Mouse (Mus musculus) heart, postnatal 0 days (tissue): ENCODE results near the gene BC049730. TPM values are rescaled to one million over a fixed set of nuclear protein-coding genes. Genes with fewer than 3 reads are reported as not detected.
"Not testable (repeated sequence)": the region's sequence is repeated elsewhere in the genome, so short reads cannot be mapped to it uniquely, and the experiment has no call there.

Source experiments
- ATAC-seq: fragments of 200-750 bp; cut with Nextera tagmentation; 2 replicates; pipeline ENCODE4 v1.8.0; 2017; ENCODE audit warnings: low read depth, moderate number of reproducible peaks, moderate library complexity; ENCODE audit not compliant: insufficient read depth
- DNase-seq: peaks from one replicate; pipeline ENCODE4 v3.0.0-alpha.2; 2016; ENCODE audit warnings: low spot score
- H3K27ac ChIP-seq: fragments of 300-500 bp; sonication (generic); 2 replicates; pipeline ENCODE4 v1.5.1; 2014; ENCODE audit warnings: low read depth, mild to moderate bottlenecking
- H3K27me3 ChIP-seq: fragments of 300-500 bp; sonication (generic); 2 replicates; pipeline ENCODE4 v1.6.1; 2014; ENCODE audit warnings: low read length, mixed read lengths; ENCODE audit not compliant: control insufficient read depth, insufficient read depth
- H3K36me3 ChIP-seq: fragments of 300-500 bp; sonication (generic); replicated peaks from 2 replicates; pipeline ENCODE4 v1.6.1; 2014; ENCODE audit warnings: low read length, mixed read lengths; ENCODE audit not compliant: control insufficient read depth, insufficient read depth
- H3K4me1 ChIP-seq: fragments of 300-500 bp; sonication (generic); 2 replicates; pipeline ENCODE4 v1.6.1; 2014; ENCODE audit warnings: antibody characterized with exemption; ENCODE audit not compliant: control insufficient read depth, insufficient read depth
- H3K4me2 ChIP-seq: fragments of 300-500 bp; sonication (generic); 2 replicates; pipeline ENCODE4 v1.6.1; 2014; ENCODE audit warnings: low read depth, mild to moderate bottlenecking, low read length, moderate library complexity
- H3K4me3 ChIP-seq: fragments of 300-500 bp; sonication (generic); 2 replicates; pipeline ENCODE4 v1.5.1; 2014; ENCODE audit warnings: low read depth, low read length
- H3K9ac ChIP-seq: fragments of 300-500 bp; sonication (generic); replicated peaks from 2 replicates; pipeline ENCODE4 v1.6.1; 2014; ENCODE audit warnings: low read depth, low read length, mixed read lengths
- H3K9me3 ChIP-seq: fragments of 300-500 bp; sonication (generic); replicated peaks from 2 replicates; pipeline ENCODE4 v1.6.1; 2016; ENCODE audit warnings: low read length; ENCODE audit not compliant: control insufficient read depth
- CTCF ChIP-seq: IDR thresholded peaks from 2 replicates; pipeline ENCODE4 v1.5.1; 2016; ENCODE audit warnings: antibody characterized with exemption, control low read depth, low read depth
- EP300 ChIP-seq: IDR thresholded peaks from 2 replicates; pipeline ENCODE4 v1.6.1; 2016; ENCODE audit warnings: antibody characterized with exemption, low read depth
- WGBS: fragments of 180-500 bp; shearing (Covaris S2); extraction: QIAGEN DNeasy Blood & Tissue Kit; methylation state at CpG from one replicate; pipeline ENCODE4 v1.1.7; 2014; 5-methylcytosine and 5-hydroxymethylcytosine counted together
- polyA plus RNA-seq: library from polyadenylated mRNA; unstranded; fragments of >200 nt; fragmentation: Nextera tagmentation; extraction: Ambion mirVana; gene quantifications from 2 replicates; pipeline ENCODE4 v1.2.1, GENCODE M21; 2015
- total RNA-seq: library from RNA; depleted of rRNA; stranded (reverse); fragments of >200 nt; gene quantifications from 2 replicates; pipeline ENCODE4 v1.2.3, GENCODE M21; 2014; ENCODE audit warnings: low replicate concordance

Gene BC049730
- total and polyA plus RNA-seq, 2 experiments from 2014 or later, result not detected

DNA sequence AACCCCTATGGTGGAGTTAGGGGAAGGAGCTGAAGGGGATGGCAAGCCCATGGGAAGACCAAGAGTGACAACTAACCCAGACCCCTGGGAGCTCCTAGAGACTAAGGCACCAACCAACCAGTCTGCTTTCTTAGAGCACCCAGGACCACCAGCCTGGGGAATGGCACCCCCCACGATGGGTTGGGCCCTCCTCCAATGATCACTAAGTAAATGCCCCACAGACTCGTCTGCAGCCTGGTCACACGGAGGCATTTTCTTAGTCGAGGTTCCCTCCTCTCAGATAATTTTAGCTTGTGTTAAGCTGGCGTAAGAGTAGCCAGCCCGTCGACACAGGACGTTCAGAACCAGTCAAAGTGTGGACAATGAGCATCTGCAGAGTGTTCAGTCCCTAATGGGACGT is 44.1 kb upstream of the BC049730 start:
- no peak for ATAC-seq
- H3K4me1 ChIP-seq, result no peaks in the 10 kb centered on the region
- no peaks in the 10 kb centered on the region for H3K36me3 ChIP-seq
- H3K9me3 ChIP-seq, result no peaks in the 10 kb centered on the region
- TF ChIP-seq EP300 (no peak), CTCF (no peak)
- WGBS, result 50% methylated on average over 9 of the region's 9 CpGs
- H3K27ac ChIP-seq, result no peak overlapping the region
- no peak overlapping the region for H3K9ac ChIP-seq
- no peak overlapping the region for H3K4me2 ChIP-seq
- no peak overlapping the region for H3K4me3 ChIP-seq
- DNase-seq, result no peak
- H3K27me3 ChIP-seq, result no peaks in the 10 kb centered on the region

DNA sequence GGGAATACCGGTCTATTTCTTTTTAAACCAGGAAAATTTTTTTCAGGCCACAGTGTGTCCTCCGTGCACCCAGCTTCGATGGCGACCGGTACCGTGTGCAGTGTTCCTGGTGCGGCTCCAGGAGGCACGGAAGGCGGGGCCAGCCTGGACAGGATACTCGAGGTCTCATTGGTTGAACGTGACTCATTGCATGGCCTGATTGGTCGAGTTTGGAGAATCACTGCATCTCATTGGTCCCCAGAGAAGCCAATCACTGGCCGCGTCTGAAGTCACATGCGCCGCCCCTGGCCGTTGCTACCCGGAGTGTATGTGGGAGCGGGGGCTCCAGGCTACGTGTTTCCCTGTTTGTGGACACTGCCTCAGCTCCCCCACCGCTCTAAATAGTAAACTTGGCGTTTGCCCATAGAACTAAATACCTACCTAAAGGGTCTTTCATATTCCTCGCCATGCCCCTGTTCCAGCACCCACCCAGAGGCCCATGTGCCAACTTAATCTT is 37.0 kb upstream of the BC049730 start:
- Histone ChIP-seq H3K4me2 (no peak overlapping the region), H3K9ac (no peak overlapping the region), H3K4me3 (no peak overlapping the region), H3K27ac (no peak overlapping the region), H3K9me3 (no peaks in the 10 kb centered on the region), H3K4me1 (no peaks in the 10 kb centered on the region), H3K27me3 (no peaks in the 10 kb centered on the region), H3K36me3 (no peaks in the 10 kb centered on the region)
- ATAC-seq (no peak), DNase-seq (no peak)
- TF ChIP-seq EP300, result no peak
- no peak for TF ChIP-seq CTCF
- 85% methylated on average over 23 of the region's 23 CpGs for WGBS

DNA sequence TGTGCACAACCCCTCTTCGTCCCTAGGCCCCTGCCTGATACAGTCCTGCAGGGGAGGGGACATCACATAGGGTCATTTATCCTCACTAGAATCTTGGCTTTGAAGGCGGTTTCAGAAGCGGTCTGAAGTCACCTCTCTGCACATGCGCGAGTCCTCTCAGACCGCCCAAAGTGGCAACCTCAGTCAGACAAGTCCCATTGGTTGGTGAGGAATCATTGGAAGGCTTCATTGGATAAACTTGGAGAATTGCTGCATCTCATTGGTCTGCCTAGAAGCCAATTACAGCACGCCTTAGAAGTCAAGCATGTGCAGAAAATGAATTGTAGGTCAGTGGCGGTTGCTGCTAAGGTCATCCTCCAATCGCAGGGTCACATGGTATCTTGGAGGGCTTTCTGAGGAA is 32.5 kb upstream of the BC049730 start, which contains the start of gene Tex101:
Gene Tex101 (minus strand): TSS at position 101 of the 400 bp plus-strand sequence.
- DNase-seq (no peak), ATAC-seq (no peak)
- H3K9me3 ChIP-seq, result no peaks in the 10 kb centered on the region
- H3K27ac ChIP-seq, result no peak within 1 kb of the TSS
- H3K4me2 ChIP-seq, result no peak within 1 kb of the TSS
- no peak within 1 kb of the TSS for H3K9ac ChIP-seq
- no peaks in the 10 kb centered on the region for H3K4me1 ChIP-seq
- no peaks in the 10 kb centered on the region for H3K36me3 ChIP-seq
- no peak within 1 kb of the TSS for H3K4me3 ChIP-seq
- TF ChIP-seq EP300 (no peak), CTCF (no peak)
- H3K27me3 ChIP-seq, result no peaks in the 10 kb centered on the region
- WGBS, result 75% methylated on average over 9 of the region's 9 CpGs

DNA sequence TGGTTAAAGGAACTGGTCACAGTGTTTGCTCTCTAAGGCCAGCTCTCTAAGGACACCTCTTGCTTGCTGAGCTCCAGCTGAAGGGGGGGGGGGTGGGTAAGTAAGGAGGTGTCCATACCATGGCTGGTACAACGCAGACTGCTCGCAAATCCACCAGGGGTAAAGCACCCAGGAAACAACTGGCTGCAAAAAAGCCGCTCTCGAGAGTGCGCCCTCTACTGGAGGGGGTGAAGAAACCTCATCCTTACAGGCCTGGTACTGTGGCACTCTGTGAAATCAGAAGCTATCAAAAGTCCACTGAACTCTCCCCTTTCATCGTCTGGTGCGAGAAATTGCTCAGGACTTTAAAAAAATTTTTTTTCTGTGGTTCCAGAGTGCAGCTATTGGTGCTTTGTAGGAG is 24.9 kb upstream of the BC049730 start:
- not testable (repeated sequence) for H3K9me3 ChIP-seq, H3K4me1 ChIP-seq, H3K9ac ChIP-seq, H3K4me3 ChIP-seq, H3K27ac ChIP-seq, H3K36me3 ChIP-seq, ATAC-seq, H3K27me3 ChIP-seq, H3K4me2 ChIP-seq, DNase-seq
- WGBS, result 66% methylated on average over 7 of the region's 7 CpGs

DNA sequence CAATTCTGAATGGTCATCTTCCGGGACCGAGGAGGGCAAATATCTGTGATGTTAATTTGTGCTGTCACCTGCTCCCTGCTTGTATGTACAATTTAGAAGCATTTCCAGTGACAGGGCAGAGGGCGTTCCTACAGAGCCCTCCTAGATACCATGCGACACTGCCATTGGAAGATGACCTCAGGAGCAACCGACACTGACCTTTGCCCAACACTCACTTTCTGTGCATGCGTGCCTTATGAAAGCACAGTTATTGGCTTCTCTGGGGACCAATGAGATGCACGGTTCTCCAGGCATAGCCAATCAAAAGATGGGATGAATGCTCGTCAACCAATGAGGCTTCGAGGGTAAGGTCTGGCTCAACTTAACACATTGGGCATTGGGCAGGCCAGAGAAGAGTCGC is 21.5 kb upstream of the BC049730 start:
- H3K4me3 ChIP-seq, H3K36me3 ChIP-seq, H3K9ac ChIP-seq, H3K27me3 ChIP-seq, DNase-seq, H3K4me2 ChIP-seq, ATAC-seq, H3K9me3 ChIP-seq, H3K27ac ChIP-seq, H3K4me1 ChIP-seq: not testable (repeated sequence)
- 85% methylated on average over 10 of the region's 10 CpGs for whole genome bisulfite sequencing

DNA sequence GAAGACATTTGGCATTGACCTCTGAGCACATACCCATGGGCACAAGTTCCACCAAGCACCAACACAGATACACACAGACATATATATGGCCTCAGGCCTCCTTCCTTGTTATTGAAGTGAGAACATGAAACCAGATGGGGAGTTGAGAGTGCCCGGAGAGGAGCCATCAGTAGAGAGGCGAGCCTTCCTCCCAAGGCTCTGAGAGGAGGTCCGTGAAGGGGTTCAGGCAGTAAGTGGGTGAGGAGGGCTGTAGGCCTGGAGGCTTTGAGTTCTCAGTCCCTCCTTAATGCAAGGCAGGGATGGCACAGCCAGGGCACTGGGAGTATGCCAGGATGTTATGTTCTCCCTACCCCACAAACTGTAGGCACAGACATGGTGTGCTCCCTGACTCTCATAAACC is 16.3 kb upstream of the BC049730 start:
- DNase-seq, H3K4me1 ChIP-seq: not testable (repeated sequence)
- WGBS, result 71% methylated on average over 3 of the region's 3 CpGs

DNA sequence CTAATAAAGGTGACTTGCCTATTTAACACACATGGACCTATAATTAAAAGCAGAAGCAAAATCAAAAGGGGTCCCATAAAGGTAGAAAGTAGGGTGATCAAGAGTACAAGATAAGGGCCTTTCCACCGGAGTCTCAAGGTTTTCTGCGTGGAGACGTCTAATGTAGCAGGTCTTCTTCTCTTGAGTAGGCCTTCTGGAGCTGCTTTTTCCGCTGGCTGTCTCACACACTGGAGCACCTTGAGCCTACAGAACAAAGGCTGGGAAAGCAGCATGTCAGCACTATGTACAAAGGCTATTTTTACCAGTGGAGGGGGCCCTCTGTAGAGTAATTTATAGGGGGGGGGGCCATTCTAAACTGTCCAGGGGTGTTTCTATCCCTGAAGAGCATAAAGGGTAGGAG is 11.2 kb upstream of the BC049730 start:
- not testable (repeated sequence) for ATAC-seq, H3K9ac ChIP-seq
- WGBS, result 82% methylated on average over 4 of the region's 4 CpGs

More for the DNA sequence above, 16.3 kb upstream of the BC049730 start:
- not testable (repeated sequence) for ATAC-seq, H3K9me3 ChIP-seq, H3K4me3 ChIP-seq, H3K4me2 ChIP-seq, H3K27ac ChIP-seq, H3K36me3 ChIP-seq, H3K9ac ChIP-seq, H3K27me3 ChIP-seq

DNA sequence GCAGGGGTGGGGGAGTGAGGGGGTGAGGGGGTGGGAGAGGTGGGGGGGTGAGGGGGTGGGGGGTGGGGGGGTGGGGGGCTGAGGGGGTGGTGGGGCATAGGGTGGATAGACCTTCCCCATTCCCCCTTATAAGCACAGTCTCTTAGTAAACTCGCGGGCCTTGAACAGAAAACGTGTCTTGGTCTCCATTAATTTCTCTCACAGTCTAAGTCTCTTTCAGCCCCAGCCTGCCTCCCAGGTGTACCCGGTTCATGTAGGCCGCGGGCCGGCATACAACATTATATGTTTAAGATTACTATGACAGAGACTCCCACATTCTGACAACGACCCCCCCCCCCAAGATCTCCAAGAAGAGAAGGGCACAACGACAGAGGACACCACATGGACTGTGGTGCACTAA is 6.2 kb upstream of the BC049730 start:
- H3K9ac ChIP-seq, H3K4me2 ChIP-seq, H3K36me3 ChIP-seq, H3K27ac ChIP-seq, ATAC-seq, H3K9me3 ChIP-seq, H3K27me3 ChIP-seq, H3K4me3 ChIP-seq, DNase-seq, H3K4me1 ChIP-seq: not testable (repeated sequence)
- WGBS, result 69% methylated on average over 9 of the region's 9 CpGs

More for the DNA sequence above, 11.2 kb upstream of the BC049730 start:
- H3K4me3 ChIP-seq, H3K27me3 ChIP-seq, H3K9me3 ChIP-seq, H3K4me2 ChIP-seq, H3K27ac ChIP-seq, DNase-seq, H3K4me1 ChIP-seq, H3K36me3 ChIP-seq: not testable (repeated sequence)
